Mouse (Mus musculus) intestine, embryonic 14.5 days (tissue): Measurements from ENCODE around the gene Zfr. TPM values are rescaled to one million over a fixed set of nuclear protein-coding genes. Genes with fewer than 3 reads are reported as not detected.
"Not testable (repeated sequence)": the region's sequence is repeated elsewhere in the genome, so short reads cannot be mapped to it uniquely, and the experiment has no call there.

Experiments used
- ATAC-seq: fragments of 200-750 bp; cut with Nextera tagmentation; replicated peaks from 2 replicates; pipeline ENCODE4 v1.8.0; 2017; ENCODE audit warnings: low read depth, moderate number of reproducible peaks, moderate TSS enrichment, moderate library complexity; ENCODE audit not compliant: low FRiP score, low TSS enrichment
- DNase-seq: peaks from one replicate; pipeline ENCODE4 v3.0.0-alpha.2; 2018; ENCODE audit warnings: low spot score
- H3K27ac ChIP-seq: fragments of 300-500 bp; sonication (generic); 2 replicates; pipeline ENCODE4 v1.5.1; 2014; ENCODE audit warnings: low read depth, mild to moderate bottlenecking, control low read depth
- H3K27me3 ChIP-seq: fragments of 300-500 bp; sonication (generic); replicated peaks from 2 replicates; pipeline ENCODE4 v1.6.1; 2014; ENCODE audit warnings: low read length, control low read depth; ENCODE audit not compliant: control insufficient read depth, insufficient read depth
- H3K36me3 ChIP-seq: fragments of 300-500 bp; sonication (generic); 2 replicates; pipeline ENCODE4 v1.6.1; 2014; ENCODE audit warnings: low read length, control low read depth; ENCODE audit not compliant: control insufficient read depth, insufficient read depth
- H3K4me1 ChIP-seq: fragments of 300-500 bp; sonication (generic); replicated peaks from 2 replicates; pipeline ENCODE4 v1.6.1; 2014; ENCODE audit warnings: low read length, control low read depth, mixed read lengths; ENCODE audit not compliant: control insufficient read depth, insufficient read depth
- H3K4me2 ChIP-seq: fragments of 300-500 bp; sonication (generic); 2 replicates; pipeline ENCODE4 v1.6.1; 2014; ENCODE audit warnings: low read length
- H3K4me3 ChIP-seq: fragments of 300-500 bp; sonication (generic); 2 replicates; pipeline ENCODE4 v1.5.1; 2014; ENCODE audit warnings: low read depth, low read length, control low read depth, mixed read lengths
- H3K9ac ChIP-seq: fragments of 300-500 bp; sonication (generic); 2 replicates; pipeline ENCODE4 v1.6.1; 2014; ENCODE audit warnings: mild to moderate bottlenecking, low read length
- H3K9me3 ChIP-seq: fragments of 300-500 bp; sonication (generic); 2 replicates; pipeline ENCODE4 v1.6.1; 2016; ENCODE audit warnings: low read length, control low read depth; ENCODE audit not compliant: control insufficient read depth
- WGBS: fragments of 180-500 bp; shearing (Covaris S2); extraction: QIAGEN DNeasy Blood & Tissue Kit; methylation state at CpG from one replicate; pipeline ENCODE4 v1.1.7; 2014; 5-methylcytosine and 5-hydroxymethylcytosine counted together
- polyA plus RNA-seq: library from polyadenylated mRNA; unstranded; fragments of >200 nt; fragmentation: Nextera tagmentation; extraction: Ambion mirVana; gene quantifications from 2 replicates; pipeline ENCODE4 v1.2.1, GENCODE M21; 2014

The Zfr gene
- polyA plus RNA-seq, 1 experiment from 2014 or later = 144 TPM

GRCm38 (mm10) chr15:12212266-12212665 is 94.6 kb downstream of the Zfr start:
- Histone ChIP-seq H3K9me3 (no peaks in the 10 kb centered on the region), H3K27me3 (no peaks in the 10 kb centered on the region), H3K4me1 (0 out of 2 replicates have a peak, but pooled peaks cover 7% of the 10 kb centered on the region), H3K9ac (no peak overlapping the region), H3K4me2 (no peak overlapping the region), H3K4me3 (no peak overlapping the region), H3K27ac (no peak overlapping the region), H3K36me3 (no peaks in the 10 kb centered on the region)
- no peak for ATAC-seq
- 84% methylated on average over 1 of the region's 1 CpGs for WGBS
- no peak for DNase-seq

GRCm38 (mm10) chr15:12214531-12215414 is 97.1 kb downstream of the Zfr start:
- no peaks in the 10 kb centered on the region for H3K36me3 ChIP-seq
- no peak for ATAC-seq
- no peak overlapping the region for H3K4me3 ChIP-seq
- H3K27ac ChIP-seq = no peak overlapping the region
- H3K27me3 ChIP-seq = no peaks in the 10 kb centered on the region
- DNase-seq = no peak
- WGBS = 77% methylated on average over 14 of the region's 14 CpGs
- H3K4me2 ChIP-seq = no peak overlapping the region
- no peak overlapping the region for H3K9ac ChIP-seq
- H3K9me3 ChIP-seq = no peaks in the 10 kb centered on the region
- peaks cover 11% of the 10 kb centered on the region for H3K4me1 ChIP-seq

GRCm38 (mm10) chr15:12215415-12215718 is 97.7 kb downstream of the Zfr start:
- H3K4me1 ChIP-seq = peaks cover 11% of the 10 kb centered on the region
- WGBS = 90% methylated on average over 5 of the region's 5 CpGs
- H3K27me3 ChIP-seq = no peaks in the 10 kb centered on the region
- H3K4me2 ChIP-seq = no peak overlapping the region
- H3K9ac ChIP-seq = no peak overlapping the region
- H3K36me3 ChIP-seq = no peaks in the 10 kb centered on the region
- no peak overlapping the region for H3K27ac ChIP-seq
- no peak for ATAC-seq
- no peaks in the 10 kb centered on the region for H3K9me3 ChIP-seq
- no peak overlapping the region for H3K4me3 ChIP-seq
- DNase-seq = no peak

GRCm38 (mm10) chr15:12216119-12216518 is 98.5 kb downstream of the Zfr start:
- no peak overlapping the region for H3K4me2 ChIP-seq
- DNase-seq = no peak
- no peak overlapping the region for H3K27ac ChIP-seq
- H3K36me3 ChIP-seq = no peaks in the 10 kb centered on the region
- WGBS = 92% methylated on average over 8 of the region's 8 CpGs
- no peak for ATAC-seq
- peaks cover 11% of the 10 kb centered on the region for H3K4me1 ChIP-seq
- no peaks in the 10 kb centered on the region for H3K9me3 ChIP-seq
- H3K9ac ChIP-seq = no peak overlapping the region
- H3K4me3 ChIP-seq = no peak overlapping the region
- no peaks in the 10 kb centered on the region for H3K27me3 ChIP-seq

GRCm38 (mm10) chr15:12216798-12217197 is 99.2 kb downstream of the Zfr start:
- WGBS = 72% methylated on average over 13 of the region's 13 CpGs
- H3K4me3 ChIP-seq = no peak overlapping the region
- H3K36me3 ChIP-seq = no peaks in the 10 kb centered on the region
- no peak overlapping the region for H3K9ac ChIP-seq
- no peak overlapping the region for H3K4me2 ChIP-seq
- ATAC-seq (no peak), DNase-seq (no peak)
- no peaks in the 10 kb centered on the region for H3K9me3 ChIP-seq
- peaks cover 17% of the 10 kb centered on the region for H3K4me1 ChIP-seq
- H3K27ac ChIP-seq = no peak overlapping the region
- no peaks in the 10 kb centered on the region for H3K27me3 ChIP-seq

- H3K4me1 ChIP-seq = peaks cover 20% of the 10 kb centered on the region
- not testable (repeated sequence) for H3K27ac ChIP-seq, H3K36me3 ChIP-seq, DNase-seq, H3K9ac ChIP-seq, H3K9me3 ChIP-seq, H3K4me3 ChIP-seq, ATAC-seq, H3K4me2 ChIP-seq, H3K27me3 ChIP-seq
- WGBS = 89% methylated on average over 3 of the region's 3 CpGs
Measured at GRCm38 (mm10) chr15:12217332-12217731, 99.7 kb downstream of the Zfr start.

- no peak for DNase-seq
- no peak overlapping the region for H3K27ac ChIP-seq
- no peak overlapping the region for H3K4me2 ChIP-seq
- no peaks in the 10 kb centered on the region for H3K9me3 ChIP-seq
- 57% methylated on average over 5 of the region's 5 CpGs for WGBS
- H3K27me3 ChIP-seq = no peaks in the 10 kb centered on the region
- H3K4me1 ChIP-seq = peaks cover 22% of the 10 kb centered on the region
- no peak for ATAC-seq
- no peak overlapping the region for H3K4me3 ChIP-seq
- no peaks in the 10 kb centered on the region for H3K36me3 ChIP-seq
- H3K9ac ChIP-seq = no peak overlapping the region
Measured at GRCm38 (mm10) chr15:12217849-12218248, 100.2 kb downstream of the Zfr start.

- ATAC-seq = peak; percentile 70
- 79% methylated on average over 11 of the region's 11 CpGs for WGBS
- H3K9ac ChIP-seq = no peak overlapping the region
- H3K27ac ChIP-seq = no peak overlapping the region
- H3K4me2 ChIP-seq = no peak overlapping the region
- no peaks in the 10 kb centered on the region for H3K36me3 ChIP-seq
- H3K4me1 ChIP-seq = peaks cover 22% of the 10 kb centered on the region
- no peak for DNase-seq
- no peak overlapping the region for H3K4me3 ChIP-seq
- H3K27me3 ChIP-seq = no peaks in the 10 kb centered on the region
- no peaks in the 10 kb centered on the region for H3K9me3 ChIP-seq
Measured at GRCm38 (mm10) chr15:12218583-12219382, 101.2 kb downstream of the Zfr start.
